Mouse (Mus musculus): ENCODE results near the gene Gng2.

The Gng2 gene

GRCm38 (mm10) chr14:19858808-19859776 lies 118.3 kb downstream of the Gng2 start:
- DNase-seq, result peak; percentile 42

GRCm38 (mm10) chr14:19858279-19858678 lies 119.1 kb downstream of the Gng2 start:
- no peak for DNase-seq

DNA sequence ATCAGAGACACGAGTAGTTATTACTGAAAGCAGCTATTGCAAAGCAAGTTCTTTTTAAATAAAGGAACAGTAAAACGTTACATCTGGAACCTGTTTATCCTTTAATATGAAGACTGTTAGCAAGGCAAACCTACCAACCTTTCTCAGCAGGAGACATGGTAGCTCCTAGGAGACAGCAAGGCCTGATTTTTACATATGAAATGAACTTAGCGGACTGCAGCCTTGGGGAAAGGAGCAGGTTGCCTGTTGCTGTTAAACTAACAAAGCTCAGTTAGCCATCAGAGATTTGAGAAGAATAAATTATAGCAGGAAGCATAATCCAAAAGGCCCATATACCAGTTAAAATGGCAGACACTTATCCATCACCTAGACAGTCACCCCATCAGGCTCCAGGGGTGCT lies 124.0 kb downstream of the Gng2 start:
- DNase-seq, result no peak

- DNase-seq, result peak; percentile 58
Measured at GRCm38 (mm10) chr14:19839600-19840332, 137.7 kb downstream of the Gng2 start.

DNA sequence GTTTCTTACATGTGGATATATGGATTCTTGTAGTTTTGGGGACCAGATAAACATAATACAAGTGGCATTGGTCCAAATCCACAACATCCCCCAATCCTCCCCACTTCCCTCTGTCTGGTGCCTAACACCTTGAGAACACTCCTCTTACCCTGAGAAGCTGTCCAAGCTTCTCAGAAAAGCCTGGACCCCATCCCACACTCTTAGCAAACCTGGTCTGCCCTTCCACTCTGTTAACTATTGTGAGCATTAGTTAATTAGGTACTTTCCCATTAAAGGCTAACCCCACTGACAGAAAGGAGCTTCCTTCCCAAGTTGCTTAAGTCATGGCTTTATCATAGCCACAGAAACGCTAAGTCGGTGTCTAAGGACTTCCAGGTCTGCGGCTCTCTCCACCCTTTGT lies 141.1 kb downstream of the Gng2 start:
- no peak for DNase-seq

GRCm38 (mm10) chr14:19825481-19825880 lies 151.9 kb downstream of the Gng2 start:
- no peak for DNase-seq

DNA sequence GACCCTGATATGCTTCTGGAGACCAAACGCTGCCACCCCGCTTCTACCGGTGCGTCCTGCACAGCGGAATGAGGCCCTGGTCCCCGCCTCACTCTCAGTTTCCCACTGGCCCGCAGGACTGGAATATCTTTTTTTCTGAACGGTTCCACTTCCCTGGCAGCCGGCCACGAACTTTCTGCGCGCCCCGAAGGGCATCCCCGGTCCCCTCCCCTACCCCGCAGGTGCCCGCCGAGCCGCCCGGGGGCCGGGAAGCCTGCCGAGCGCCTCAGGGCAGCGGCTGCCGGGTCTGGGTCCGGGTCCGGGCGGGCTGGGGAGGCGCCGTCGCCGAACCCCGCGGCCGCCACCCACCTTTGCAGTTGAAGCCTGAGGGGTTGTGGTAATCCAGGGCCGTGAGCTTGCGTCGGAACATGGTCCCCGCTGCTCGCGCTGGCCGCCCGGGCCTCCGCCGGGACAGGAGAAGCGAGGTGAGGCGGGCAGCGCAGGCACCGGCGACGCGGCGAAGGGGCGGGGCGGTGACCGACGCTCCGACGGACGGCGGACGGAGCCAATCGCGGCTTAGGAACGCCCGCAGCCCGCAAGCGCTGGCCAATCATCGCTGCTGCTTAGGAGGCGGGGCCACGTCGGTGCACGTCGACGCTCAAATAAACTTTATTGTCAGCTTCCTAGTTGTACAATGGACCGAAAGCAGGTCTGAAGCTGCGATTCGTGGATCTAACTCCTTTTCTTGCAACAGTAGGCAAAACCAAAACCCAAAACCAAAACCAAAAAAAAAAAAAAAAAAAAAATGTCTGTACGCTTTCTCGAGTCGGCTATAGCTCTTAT lies 153.9 kb downstream of the Gng2 start, which contains the start of gene Rtraf:
Gene Rtraf (minus strand): TSS at position 504 of the 822 bp plus-strand sequence.
- DNase-seq, result peak; percentile 91
